Mouse (Mus musculus): ENCODE results near the gene Sptlc2.

DNA sequence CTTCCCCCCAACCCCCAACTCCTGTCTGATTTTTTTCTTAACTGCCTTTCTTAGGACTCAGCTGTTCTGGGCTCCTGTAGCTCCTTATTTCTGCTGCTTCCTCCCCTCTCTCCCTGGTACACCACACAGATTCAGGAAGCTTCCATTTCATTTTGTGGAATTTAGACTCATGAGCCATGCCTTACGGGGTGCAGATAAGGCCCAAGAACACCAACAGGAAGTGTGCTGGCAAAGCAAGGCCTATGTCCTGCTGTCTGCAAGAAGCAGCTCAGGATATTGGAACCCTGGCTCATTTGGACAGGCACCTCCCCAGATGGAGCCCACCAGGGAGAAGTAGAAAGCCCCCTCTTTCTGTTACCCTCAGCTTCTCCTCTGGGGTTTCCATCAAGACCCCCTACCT is 106.4 kb downstream of the Sptlc2 start:
- no peak for TF ChIP-seq NANOG (IDR thresholded peaks at IDR 0.05; ENCODE audit: borderline replicate concordance, low read length)
- no peak for TF ChIP-seq CTCF (conservative IDR thresholded peaks at IDR 0.05; ENCODE audit: low read length)
- TF ChIP-seq POU5F1 (IDR thresholded peaks at IDR 0.05; ENCODE audit: borderline replicate concordance, low read length), result no peak

All from E14TG2a.4 (cell line).